Mouse (Mus musculus) kidney, adult 9 months (tissue): Measurements from ENCODE around the gene Tenm1.

ENCODE experiments used
- DNase-seq: peaks from one replicate; pipeline ENCODE4 v3.0.0; 2022

Gene Tenm1

GRCm38 (mm10) chrX:43428855-43429263 is at the start of gene Tenm1:
Tenm1 (minus strand) TSS chrX:43429126.
- DNase-seq, result no peak

DNA sequence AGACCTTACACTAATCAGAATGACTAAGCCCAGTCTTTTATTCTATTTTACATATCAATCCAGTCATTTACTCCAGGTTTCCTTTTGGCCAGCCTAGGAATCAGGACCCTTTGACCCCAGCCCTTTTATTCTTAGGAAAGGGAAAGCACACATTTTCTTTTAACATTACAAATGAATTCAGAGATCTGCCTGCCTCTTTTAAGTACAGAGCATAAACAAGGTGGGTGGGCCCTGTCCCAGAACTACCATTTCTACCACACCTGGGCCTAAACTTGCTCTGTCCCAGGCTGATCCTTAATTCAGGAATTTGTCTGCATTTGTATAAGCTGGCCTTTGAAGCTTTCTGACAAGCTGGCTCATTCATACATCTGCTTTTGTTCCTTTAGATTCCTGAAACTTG is 38.4 kb upstream of the Tenm1 start:
- DNase-seq, result no peak

DNA sequence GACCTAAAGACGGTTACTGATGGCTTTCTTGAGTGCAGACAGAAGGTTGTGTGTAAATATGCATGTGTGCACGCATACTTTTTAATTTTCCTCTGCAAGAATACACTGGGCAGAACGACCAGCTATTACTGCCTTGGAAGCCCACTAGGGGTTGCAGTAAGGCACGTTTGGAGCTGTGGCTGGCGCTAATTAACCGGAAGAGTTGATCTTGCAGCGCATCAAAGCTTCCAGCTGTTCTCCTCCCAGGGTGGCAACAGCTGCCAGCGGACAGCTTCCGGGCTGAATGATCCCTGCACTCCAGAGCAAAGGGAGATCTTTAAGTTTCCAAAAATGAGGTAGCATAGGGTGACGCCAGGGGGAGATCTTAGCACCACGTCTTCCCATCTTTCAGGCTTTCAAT is 1.7 kb upstream of the Tenm1 start:
- no peak for DNase-seq

- DNase-seq, result no peak
Observed at GRCm38 (mm10) chrX:43429982-43430531, 1.1 kb upstream of the Tenm1 start.

GRCm38 (mm10) chrX:43429337-43429736 is 411 bp upstream of the Tenm1 start:
- no peak for DNase-seq

DNA sequence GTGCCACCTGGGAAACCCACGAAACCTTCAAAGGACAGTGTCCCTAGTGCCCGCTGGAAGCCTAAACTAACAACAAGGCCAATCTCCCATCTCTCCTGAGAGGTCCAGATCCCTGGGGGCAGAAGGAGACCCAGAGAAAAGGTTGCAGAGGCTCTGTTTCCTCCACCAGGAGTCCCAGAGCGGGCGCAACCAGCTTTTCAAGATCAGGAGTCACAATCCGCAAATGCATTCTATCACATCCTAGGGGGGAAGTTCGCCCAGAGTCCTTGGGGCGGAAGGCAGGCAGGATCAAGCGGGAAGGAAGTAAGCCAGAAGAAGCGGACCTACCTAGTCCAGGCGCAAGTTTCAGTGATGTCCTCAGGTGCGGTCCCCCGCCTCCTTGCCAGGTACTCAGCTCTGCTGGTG is 963 bp downstream of the Tenm1 start:
- DNase-seq, result no peak

- no peak for DNase-seq
Observed at GRCm38 (mm10) chrX:43427111-43427510, 1.8 kb downstream of the Tenm1 start.

DNA sequence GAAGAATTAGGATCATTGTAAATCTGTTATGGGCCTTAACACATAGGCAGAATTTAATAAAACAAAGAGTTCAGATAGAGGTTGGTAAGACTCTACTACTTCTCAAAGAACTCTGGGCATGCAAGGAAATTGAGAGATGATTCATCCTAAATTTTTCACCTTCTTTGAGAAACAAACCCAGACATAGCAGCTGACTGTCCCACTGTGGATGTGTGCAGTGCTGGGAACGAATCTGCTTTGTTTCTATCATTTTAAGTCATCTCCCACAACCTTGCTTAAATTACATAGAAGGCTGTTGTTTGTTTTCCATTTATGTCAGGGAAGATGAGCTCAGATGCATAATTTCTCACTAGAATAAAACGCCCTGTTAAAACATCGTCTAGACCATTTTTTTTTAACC is 31.0 kb downstream of the Tenm1 start:
- DNase-seq, result no peak

DNA sequence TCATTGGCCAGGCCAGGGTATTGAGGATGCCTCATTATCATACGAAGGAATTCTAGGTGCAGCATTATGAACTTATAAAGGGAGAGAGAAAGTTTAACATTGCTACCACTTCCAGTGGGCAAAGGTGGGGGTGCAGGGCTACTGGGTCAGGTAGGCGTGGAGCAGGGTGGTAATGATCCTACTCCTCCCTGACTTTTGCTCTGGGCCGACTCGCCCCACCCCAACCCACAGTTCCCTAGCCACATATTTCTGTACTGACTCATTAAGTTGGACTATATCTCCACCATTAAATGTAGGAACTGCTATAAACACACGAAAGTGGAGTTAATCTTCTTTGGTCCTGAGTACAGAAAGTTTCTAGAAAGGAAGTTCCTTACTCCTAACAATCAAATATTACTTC is 40.8 kb downstream of the Tenm1 start:
- DNase-seq, result no peak

DNA sequence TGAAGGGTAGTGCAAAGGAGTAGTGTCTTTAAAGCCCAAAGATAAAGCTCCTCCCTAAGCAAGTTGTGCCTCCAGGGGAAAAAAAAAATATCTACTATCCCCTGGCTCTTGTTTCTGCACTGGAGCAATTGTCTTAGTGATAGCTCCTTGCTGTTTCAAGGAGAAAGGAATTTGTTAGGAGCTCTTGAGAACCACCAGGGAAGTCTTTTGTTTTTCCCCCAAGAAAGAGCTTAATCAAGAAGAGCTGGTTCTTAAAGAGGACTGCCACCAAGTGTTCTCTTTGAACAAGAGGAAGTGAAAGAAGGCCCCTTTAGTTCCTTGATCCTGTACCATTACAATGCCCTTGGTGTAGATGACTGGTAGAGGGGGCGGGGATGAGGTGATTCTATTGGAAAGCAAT is 56.4 kb downstream of the Tenm1 start:
- no peak for DNase-seq

- DNase-seq, result no peak
Observed at GRCm38 (mm10) chrX:43319351-43319750, 109.6 kb downstream of the Tenm1 start.

GRCm38 (mm10) chrX:43317801-43318520 is 111.0 kb downstream of the Tenm1 start:
- no peak for DNase-seq

- DNase-seq, result no peak
Observed at GRCm38 (mm10) chrX:43235844-43236243, 193.1 kb downstream of the Tenm1 start.

- DNase-seq, result no peak
Observed at GRCm38 (mm10) chrX:43205003-43205402, 223.9 kb downstream of the Tenm1 start.

DNA sequence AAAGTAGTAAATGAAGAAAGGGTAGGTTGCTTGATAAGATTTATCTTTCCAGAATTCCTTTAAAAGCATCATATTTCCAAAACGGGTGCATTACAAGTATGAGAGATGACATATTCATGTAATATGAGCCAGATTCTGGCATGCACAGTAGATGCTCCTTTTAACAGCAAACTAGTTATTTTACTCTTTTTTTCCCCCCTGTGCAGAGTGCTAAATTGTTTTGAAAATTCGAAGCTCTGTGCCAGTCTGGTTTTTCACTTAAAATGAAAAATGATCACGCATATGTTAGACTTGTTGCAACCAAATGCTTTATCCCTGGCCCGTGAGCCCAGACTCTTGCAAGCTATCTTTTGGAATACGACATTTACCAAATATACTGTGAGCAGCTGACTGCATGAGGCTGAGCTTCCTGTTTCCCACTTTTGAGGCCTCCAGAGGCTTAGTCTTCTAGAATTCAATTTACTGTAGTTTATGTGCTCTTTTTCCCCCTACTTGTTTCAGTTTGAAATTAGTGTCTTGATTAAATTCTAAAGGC is 226.6 kb downstream of the Tenm1 start:
- no peak for DNase-seq

- no peak for DNase-seq
Observed at GRCm38 (mm10) chrX:43182975-43183374, 246.0 kb downstream of the Tenm1 start.

DNA sequence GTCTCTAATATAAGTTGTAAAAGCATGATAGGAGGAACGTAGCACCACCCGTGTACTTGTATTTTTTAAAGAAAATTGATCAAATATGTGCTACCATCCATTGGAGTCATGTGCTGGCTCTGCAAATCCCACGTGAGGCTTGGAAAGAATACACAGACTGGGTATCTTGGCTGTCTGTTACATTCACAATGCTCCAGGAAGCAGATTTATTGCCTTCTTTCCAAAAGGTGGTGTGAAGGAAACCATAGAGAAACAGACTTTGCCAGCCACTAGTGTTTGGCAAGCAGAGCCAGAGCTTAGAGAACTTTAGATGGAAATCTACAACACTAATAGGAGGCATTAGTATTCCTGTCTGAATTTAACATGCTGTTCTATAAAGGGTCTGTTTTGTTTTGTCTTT is 277.4 kb downstream of the Tenm1 start:
- no peak for DNase-seq

DNA sequence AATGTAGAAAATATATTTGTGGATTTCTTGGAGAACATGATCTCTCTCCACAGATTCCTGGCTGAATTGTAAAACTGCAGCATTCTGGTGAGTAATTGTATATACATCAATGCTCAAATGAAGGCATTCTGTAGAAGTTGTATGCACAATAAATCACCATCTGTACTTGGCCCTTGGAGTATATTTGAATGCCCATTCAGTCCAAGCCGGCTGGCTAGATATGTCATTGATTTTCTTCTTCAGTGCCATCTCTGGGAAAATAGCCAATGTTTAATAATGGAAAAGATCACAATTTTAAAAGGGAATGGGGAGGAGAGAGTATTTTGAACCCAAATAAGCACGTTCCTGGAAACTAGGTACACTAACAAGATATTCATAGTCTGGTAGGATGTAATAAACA is 299.2 kb downstream of the Tenm1 start:
- DNase-seq, result no peak

DNA sequence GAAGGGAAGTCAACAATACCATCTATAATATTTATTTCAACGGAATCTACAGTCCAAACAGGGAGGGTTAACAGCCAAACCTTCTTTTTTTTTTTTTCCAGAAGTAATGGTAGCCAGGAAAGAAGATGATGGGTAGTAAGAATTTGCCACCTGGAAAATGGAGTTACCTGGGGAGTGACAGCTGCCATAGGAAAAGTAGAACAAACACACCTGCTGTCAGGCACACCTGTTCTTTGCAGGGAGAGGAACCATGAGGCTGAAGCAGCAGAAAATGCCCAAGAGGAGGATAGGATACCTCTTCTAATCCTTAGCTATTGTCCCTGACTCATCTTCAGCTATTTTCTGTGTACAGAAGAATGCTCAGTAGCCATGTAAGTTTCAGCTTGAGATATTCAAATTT is 306.4 kb downstream of the Tenm1 start:
- no peak for DNase-seq

- no peak for DNase-seq
Observed at GRCm38 (mm10) chrX:43122001-43122400, 306.9 kb downstream of the Tenm1 start.

GRCm38 (mm10) chrX:42986100-42986499 is 442.8 kb downstream of the Tenm1 start:
- DNase-seq, result no peak

DNA sequence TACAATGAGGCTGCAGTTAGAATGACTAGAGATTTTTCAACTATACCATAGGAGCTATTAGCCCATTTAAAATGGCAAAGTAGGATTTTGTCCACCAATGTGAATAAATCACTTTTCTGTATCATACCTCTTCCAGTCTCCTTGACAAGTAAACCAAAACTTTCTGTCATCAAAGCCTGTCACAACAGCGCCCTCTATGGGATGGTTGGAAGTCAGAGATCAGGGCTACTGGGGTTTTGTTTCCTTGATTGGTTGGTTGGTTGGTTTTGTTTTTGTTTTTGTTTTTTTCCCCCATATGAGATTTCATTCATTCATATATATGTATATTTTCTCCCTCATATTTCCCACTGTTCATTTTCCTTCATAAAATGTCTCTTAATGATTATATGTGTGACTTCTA is 455.4 kb downstream of the Tenm1 start:
- peak; percentile 1 for DNase-seq

DNA sequence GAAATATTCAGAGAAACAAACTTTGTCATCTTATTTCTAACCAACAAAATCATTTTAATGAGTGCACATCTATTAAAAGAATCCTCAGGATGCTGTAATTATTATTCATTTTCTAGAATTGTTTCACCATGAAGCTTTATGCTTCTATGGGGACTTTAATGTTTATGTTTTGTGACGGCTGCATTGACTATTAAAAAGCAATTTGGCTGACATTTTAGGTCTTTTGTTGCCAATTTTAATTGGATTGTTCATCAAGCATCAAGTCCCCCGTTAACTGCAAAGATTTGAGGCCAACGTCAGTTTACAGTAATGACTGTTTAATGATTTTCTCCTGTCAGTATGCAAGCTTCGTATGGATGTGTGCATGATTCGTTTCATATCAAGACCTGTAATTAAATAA is 461.3 kb downstream of the Tenm1 start:
- no peak for DNase-seq

DNA sequence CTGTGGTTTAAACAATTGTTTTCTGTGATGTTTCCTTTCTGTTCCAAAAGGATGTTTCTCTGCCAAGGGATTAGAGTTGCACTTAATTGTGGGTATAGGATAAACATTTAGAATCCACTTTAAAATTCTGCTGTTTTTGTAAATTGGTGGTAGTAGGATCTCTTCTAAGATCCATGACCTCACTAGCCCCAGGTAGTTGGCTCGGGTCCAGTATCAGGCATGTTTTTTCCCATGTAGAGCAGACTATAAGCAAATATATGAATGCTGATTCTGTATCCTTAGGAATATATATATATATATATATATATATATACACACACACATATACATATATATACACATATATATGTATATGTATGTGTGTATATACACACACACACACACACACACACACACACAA is 567.2 kb downstream of the Tenm1 start:
- no peak for DNase-seq

- DNase-seq, result no peak
Observed at GRCm38 (mm10) chrX:42781566-42781965, 647.4 kb downstream of the Tenm1 start.
